Mouse (Mus musculus): ENCODE measurements around the gene Igfbp5.

The Igfbp5 gene

DNA sequence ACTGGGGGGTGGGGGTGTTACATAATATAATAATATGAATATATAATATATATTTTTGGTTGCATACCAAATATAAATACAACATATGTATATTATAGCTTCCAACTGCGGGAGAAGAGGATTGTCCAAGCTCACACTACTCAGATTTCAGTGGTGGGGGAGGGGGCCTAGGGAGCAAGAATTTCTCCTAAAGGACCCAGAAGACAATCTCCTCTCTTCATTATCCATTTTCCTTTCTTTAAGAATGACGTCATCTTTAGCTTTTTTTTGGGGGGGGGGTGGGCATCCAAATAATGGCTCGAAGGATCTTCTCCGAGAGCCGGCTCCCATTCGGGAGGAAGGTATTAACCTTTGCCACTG is 3.4 kb downstream of the Igfbp5 start:
- Histone ChIP-seq H3K4me3 (replicated peaks; ENCODE audit: low read length) (peak overlapping the region; percentile 76), H3K4me1 (replicated peaks; ENCODE audit: low read depth, low read length) (peaks cover 63% of the 10 kb centered on the region), H3K27me3 (ENCODE audit: insufficient read depth, low read length) (peaks cover 69% of the 10 kb centered on the region), H3K36me3 (ENCODE audit: insufficient read depth, low read length) (no peaks in the 10 kb centered on the region), H3K9me3 (ENCODE audit: low read length) (no peaks in the 10 kb centered on the region)
- no peak for TF ChIP-seq CTCF (conservative IDR thresholded peaks at IDR 0.05; ENCODE audit: low read length)
- TF ChIP-seq POU5F1 (IDR thresholded peaks at IDR 0.05; ENCODE audit: borderline replicate concordance, low read length) = no peak
- TF ChIP-seq NANOG (IDR thresholded peaks at IDR 0.05; ENCODE audit: borderline replicate concordance, low read length) = no peak

DNA sequence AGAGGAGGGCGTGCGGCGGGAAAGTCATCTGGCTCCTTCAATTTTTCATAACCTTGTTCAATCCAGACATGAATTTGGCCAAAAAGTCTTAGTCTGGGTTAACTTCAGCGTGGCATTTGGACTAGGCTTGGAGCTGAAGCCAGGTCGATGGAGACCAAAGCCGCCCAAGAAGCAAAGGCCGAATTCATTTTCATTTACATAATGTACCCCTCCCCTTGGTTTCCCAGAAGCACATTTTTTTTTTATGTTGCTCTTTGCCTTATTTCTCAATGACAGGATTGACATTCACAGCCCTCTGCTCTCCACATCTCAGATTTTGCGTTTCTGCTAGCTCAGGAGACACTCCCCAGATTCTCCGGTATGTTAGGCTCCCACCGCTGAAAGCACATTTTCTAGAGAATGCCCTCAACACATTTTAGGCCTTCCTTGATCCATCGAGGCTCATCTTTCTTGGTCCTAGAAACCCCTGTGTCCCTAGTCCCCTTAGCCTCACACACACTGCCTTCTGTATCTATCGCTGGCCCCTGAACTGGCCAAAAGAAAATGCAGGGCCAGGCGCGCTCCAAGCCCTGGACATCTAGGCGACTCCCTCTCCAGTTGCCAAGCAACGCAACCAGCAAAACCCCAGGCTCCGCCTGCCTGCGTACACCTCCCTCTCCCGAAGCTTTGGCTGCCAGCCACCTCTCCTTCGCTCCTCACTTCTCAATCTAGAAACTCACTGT is 3.9 kb downstream of the Igfbp5 start:
- Histone ChIP-seq H3K9me3 (ENCODE audit: low read length) (no peaks in the 10 kb centered on the region), H3K27me3 (ENCODE audit: insufficient read depth, low read length) (peaks cover 63% of the 10 kb centered on the region), H3K4me3 (replicated peaks; ENCODE audit: low read length) (peak overlapping the region; percentile 76), H3K36me3 (ENCODE audit: insufficient read depth, low read length) (no peaks in the 10 kb centered on the region), H3K4me1 (replicated peaks; ENCODE audit: low read depth, low read length) (peaks cover 63% of the 10 kb centered on the region)
- TF ChIP-seq NANOG (IDR thresholded peaks at IDR 0.05; ENCODE audit: borderline replicate concordance, low read length) (no peak), CTCF (conservative IDR thresholded peaks at IDR 0.05; ENCODE audit: low read length) (no peak), POU5F1 (IDR thresholded peaks at IDR 0.05; ENCODE audit: borderline replicate concordance, low read length) (no peak)

DNA sequence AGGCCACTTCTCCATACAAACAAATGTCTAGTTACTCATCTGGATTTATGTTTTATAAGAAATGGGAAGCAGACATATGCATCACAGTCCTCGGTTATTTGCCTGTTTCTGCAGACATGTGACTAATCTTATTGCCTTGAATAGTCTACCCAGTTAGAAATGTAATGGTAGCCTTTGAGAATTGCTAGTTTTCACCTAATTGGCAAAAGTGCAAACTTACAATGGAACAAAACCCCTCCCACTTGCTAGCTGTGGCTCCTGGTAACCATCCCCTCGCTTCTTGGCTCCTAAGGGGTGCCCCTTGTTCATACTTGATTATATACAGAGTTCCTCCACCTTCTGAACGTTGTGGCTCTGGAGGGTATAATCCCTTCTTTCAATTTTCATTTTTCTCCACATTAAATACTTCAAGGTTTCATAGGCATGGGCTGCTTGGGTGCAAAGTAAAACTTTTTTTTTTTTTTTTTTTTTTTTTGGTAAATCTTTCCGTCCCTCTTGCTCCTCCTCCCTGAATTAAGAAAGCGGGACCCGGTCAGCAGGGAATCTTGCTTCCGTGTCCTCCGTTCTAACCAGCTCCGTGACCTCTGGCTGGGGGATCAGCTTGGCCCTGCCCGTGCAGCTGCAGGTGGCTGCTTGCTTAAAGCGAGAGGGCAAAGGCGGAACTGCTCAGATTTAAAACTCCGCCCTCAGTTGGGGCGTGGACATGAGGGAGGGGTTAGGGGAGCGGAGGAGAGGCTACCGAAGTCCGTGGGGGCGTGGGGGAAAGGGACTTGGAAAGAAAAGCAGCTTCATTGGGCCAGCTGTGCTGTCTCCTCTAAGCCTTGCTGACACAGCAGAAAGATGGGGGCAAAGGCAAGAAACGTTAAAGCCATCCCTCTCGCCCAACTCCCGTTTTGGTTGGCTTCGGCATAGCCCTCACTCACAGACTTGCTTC is 4.7 kb downstream of the Igfbp5 start:
- H3K4me3 ChIP-seq (replicated peaks; ENCODE audit: low read length) = peak overlapping the region; percentile 76
- H3K9me3 ChIP-seq (ENCODE audit: low read length) = no peaks in the 10 kb centered on the region
- peaks cover 55% of the 10 kb centered on the region for H3K27me3 ChIP-seq (ENCODE audit: insufficient read depth, low read length)
- no peak for TF ChIP-seq NANOG (IDR thresholded peaks at IDR 0.05; ENCODE audit: borderline replicate concordance, low read length)
- no peak for TF ChIP-seq POU5F1 (IDR thresholded peaks at IDR 0.05; ENCODE audit: borderline replicate concordance, low read length)
- no peak for TF ChIP-seq CTCF (conservative IDR thresholded peaks at IDR 0.05; ENCODE audit: low read length)
- no peaks in the 10 kb centered on the region for H3K36me3 ChIP-seq (ENCODE audit: insufficient read depth, low read length)
- H3K4me1 ChIP-seq (replicated peaks; ENCODE audit: low read depth, low read length) = peaks cover 65% of the 10 kb centered on the region

DNA sequence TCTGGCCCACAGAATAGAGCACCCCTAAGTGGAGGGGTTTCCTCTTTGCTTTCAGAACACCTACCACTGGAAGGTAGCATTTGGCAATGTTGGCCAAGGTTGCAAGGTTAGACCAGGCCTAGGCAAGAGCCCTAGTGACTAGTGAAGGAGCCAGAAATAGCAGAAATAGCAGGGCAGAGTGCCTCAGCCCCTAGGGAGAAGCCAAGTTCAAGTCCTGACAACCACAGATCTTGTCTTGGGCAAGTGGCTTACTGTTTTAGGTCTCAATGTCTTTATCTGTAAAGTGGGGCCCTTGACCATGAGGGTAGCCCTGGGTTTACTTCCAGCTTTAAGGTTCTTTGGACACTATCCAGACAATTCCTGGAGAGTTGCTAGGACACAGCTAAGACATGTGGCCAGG is 5.4 kb downstream of the Igfbp5 start:
- H3K4me3 ChIP-seq (replicated peaks; ENCODE audit: low read length) = no peak overlapping the region
- peaks cover 51% of the 10 kb centered on the region for H3K27me3 ChIP-seq (ENCODE audit: insufficient read depth, low read length)
- no peaks in the 10 kb centered on the region for H3K36me3 ChIP-seq (ENCODE audit: insufficient read depth, low read length)
- no peaks in the 10 kb centered on the region for H3K9me3 ChIP-seq (ENCODE audit: low read length)
- TF ChIP-seq CTCF (conservative IDR thresholded peaks at IDR 0.05; ENCODE audit: low read length) = no peak
- peaks cover 61% of the 10 kb centered on the region for H3K4me1 ChIP-seq (replicated peaks; ENCODE audit: low read depth, low read length)

DNA sequence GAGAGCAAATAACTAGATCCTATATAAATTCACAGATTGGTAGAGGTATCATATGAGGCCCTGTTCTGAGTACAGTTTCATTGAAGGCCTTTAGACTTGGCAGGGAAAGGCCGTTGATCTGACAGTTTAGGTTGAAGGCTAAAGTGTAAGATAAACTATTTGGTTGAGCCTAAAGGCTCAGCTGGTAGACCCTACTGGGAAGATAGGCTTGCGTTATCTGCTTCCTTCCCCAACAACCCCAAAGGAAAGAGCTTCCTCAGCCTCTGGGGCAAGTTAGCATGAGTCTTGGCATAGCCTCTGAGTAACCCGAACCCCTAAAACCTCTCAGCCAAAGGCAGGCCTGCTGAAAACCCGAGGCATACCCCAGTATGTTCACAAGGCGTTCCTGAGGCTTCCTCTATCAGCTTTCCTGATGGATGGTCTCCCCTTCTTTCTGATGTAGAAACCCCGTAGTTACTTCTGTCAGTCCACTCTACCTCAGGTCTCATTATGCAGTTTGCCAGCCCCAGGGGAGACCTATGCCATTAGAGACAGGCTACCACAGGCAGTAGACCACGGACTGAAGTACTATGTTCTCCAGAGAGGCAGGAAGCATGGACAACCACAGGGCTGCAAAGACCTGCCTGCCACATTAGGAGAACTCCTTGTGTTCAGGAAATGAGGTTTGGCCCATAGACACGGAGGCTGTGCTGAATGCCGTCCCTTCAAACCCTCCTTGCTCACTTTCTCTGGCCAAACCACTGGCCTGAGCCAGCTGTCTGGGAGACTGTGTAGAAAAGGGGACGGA is 6.1 kb downstream of the Igfbp5 start:
- peaks cover 51% of the 10 kb centered on the region for H3K27me3 ChIP-seq (ENCODE audit: insufficient read depth, low read length)
- H3K36me3 ChIP-seq (ENCODE audit: insufficient read depth, low read length) = no peaks in the 10 kb centered on the region
- no peak for TF ChIP-seq CTCF (conservative IDR thresholded peaks at IDR 0.05; ENCODE audit: low read length)
- no peak for TF ChIP-seq POU5F1 (IDR thresholded peaks at IDR 0.05; ENCODE audit: borderline replicate concordance, low read length)
- no peak for TF ChIP-seq NANOG (IDR thresholded peaks at IDR 0.05; ENCODE audit: borderline replicate concordance, low read length)
- H3K4me1 ChIP-seq (replicated peaks; ENCODE audit: low read depth, low read length) = peaks cover 54% of the 10 kb centered on the region
- no peaks in the 10 kb centered on the region for H3K9me3 ChIP-seq (ENCODE audit: low read length)
- H3K4me3 ChIP-seq (replicated peaks; ENCODE audit: low read length) = no peak overlapping the region

DNA sequence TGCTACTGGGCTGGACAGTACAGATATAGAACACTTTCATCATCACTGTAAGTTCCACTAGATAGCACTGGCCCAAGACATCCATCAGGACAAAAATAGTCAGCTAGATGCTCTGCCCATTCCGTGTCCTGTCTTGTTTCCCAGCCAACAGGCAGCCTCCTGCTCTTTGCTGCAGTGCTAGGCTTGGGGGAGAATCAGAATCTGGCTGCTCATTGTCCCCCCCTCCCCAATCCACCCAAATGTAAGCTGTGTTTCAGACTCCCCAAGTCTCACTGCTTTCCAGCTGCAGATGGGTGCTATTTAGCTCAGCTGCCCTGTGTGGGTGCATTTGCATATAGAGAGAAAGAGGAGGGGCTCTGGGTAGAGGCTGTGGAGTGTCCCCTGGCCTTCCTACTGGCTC is 7.3 kb downstream of the Igfbp5 start:
- H3K9me3 ChIP-seq (ENCODE audit: low read length) = no peaks in the 10 kb centered on the region
- TF ChIP-seq NANOG (IDR thresholded peaks at IDR 0.05; ENCODE audit: borderline replicate concordance, low read length) (no peak), POU5F1 (IDR thresholded peaks at IDR 0.05; ENCODE audit: borderline replicate concordance, low read length) (no peak), CTCF (conservative IDR thresholded peaks at IDR 0.05; ENCODE audit: low read length) (no peak)
- H3K4me1 ChIP-seq (replicated peaks; ENCODE audit: low read depth, low read length) = peaks cover 53% of the 10 kb centered on the region
- H3K4me3 ChIP-seq (replicated peaks; ENCODE audit: low read length) = no peak overlapping the region
- no peaks in the 10 kb centered on the region for H3K36me3 ChIP-seq (ENCODE audit: insufficient read depth, low read length)
- peaks cover 54% of the 10 kb centered on the region for H3K27me3 ChIP-seq (ENCODE audit: insufficient read depth, low read length)

DNA sequence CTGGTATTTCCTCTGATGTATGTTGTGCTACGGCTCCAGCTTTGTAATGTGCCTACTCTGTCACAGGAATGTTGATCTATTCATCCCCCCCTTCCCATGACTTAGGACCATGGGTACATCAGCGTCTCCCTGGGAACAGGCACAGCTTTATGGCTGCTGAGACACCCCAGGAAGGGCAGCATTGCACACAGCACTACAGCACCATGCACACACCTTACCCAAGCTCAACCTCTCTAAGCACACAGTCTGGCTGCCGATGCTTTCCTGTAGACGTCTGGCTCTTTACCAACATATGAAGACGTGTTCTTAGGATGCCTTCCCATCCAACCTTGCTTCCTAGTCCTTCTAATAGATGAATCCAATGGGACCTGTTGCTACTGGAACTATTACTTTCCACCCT is 8.3 kb downstream of the Igfbp5 start:
- peaks cover 55% of the 10 kb centered on the region for H3K27me3 ChIP-seq (ENCODE audit: insufficient read depth, low read length)
- TF ChIP-seq CTCF (conservative IDR thresholded peaks at IDR 0.05; ENCODE audit: low read length) (no peak), POU5F1 (IDR thresholded peaks at IDR 0.05; ENCODE audit: borderline replicate concordance, low read length) (no peak), NANOG (IDR thresholded peaks at IDR 0.05; ENCODE audit: borderline replicate concordance, low read length) (no peak)

DNA sequence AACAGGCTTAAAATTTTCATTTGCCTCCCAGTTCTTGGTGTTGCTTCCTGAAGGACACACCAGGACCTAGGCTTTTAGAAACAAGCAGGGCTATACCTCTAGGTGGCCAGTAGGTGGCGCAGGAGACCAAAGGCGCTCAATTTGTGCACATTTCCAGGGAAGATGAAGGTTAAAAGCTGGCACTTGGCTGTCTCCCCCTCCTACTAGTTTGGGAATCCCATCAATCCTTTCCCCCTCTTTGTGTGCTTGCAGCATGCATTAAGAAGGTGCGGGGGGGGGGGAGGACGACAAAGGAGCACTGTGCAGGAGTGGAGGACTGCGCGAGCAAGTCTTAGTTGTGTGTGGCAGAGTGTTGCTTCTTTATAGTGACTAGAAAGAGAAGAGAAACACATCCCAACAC is 8.8 kb downstream of the Igfbp5 start:
- Histone ChIP-seq H3K9me3 (ENCODE audit: low read length) (no peaks in the 10 kb centered on the region), H3K27me3 (ENCODE audit: insufficient read depth, low read length) (peaks cover 56% of the 10 kb centered on the region), H3K4me3 (replicated peaks; ENCODE audit: low read length) (no peak overlapping the region), H3K4me1 (replicated peaks; ENCODE audit: low read depth, low read length) (peaks cover 42% of the 10 kb centered on the region), H3K36me3 (ENCODE audit: insufficient read depth, low read length) (no peaks in the 10 kb centered on the region)
- TF ChIP-seq POU5F1 (IDR thresholded peaks at IDR 0.05; ENCODE audit: borderline replicate concordance, low read length) (no peak), NANOG (IDR thresholded peaks at IDR 0.05; ENCODE audit: borderline replicate concordance, low read length) (no peak), CTCF (conservative IDR thresholded peaks at IDR 0.05; ENCODE audit: low read length) (peak; percentile 99)

More for the DNA sequence above, 8.3 kb downstream of the Igfbp5 start:
- H3K36me3 ChIP-seq (ENCODE audit: insufficient read depth, low read length) = no peaks in the 10 kb centered on the region
- H3K4me3 ChIP-seq (replicated peaks; ENCODE audit: low read length) = no peak overlapping the region
- peaks cover 46% of the 10 kb centered on the region for H3K4me1 ChIP-seq (replicated peaks; ENCODE audit: low read depth, low read length)
- no peaks in the 10 kb centered on the region for H3K9me3 ChIP-seq (ENCODE audit: low read length)
